Mouse (Mus musculus) thymus, postnatal 10 days (tissue): ENCODE results near the gene Vangl2.

ENCODE experiments used
- DNase-seq, 2 experiments: peaks; one replicate each; pipeline ENCODE4 v3.0.0; 2021; ENCODE audit warnings: low spot score in 2 of 2

Gene Vangl2

DNA sequence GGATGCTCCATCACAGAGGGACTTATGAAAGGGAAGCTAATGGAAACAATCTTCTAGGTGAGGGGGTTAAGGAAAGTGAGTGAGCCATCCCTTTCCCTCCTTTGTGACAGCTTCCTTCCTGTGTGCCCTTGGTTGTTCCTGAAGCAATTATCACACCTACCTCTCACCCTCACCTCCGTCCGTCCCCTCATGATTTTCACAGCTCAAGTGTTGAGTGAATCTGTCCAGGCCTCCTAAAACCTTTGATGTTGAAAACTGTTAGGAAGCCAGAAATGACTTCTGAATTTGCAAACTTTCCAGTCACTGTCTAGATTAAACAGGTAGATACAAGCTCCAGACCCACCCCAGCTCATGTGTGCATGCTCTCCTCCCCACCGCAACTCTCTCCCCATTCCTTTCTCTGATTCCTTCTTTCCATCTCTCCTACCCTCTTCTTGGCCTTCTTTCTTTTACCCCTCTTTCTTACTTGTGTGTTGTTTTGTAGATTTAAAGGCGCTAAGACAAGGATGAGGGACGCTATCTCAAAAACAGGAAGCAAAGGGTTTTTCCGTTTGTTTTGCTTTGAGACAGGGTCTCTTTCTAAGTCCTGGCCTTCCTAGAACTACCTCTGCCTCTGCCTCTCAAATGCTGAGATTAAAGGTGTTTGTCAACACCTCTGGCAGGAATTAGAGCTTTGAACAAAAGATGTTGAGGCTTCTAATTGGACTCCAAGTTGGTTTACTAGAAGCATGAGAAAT, 62.0 kb downstream of the Vangl2 start:
- DNase-seq, result no peak

GRCm38 (mm10) chr1:171963613-171964012, 64.6 kb downstream of the Vangl2 start:
- DNase-seq, result no peak

GRCm38 (mm10) chr1:171961704-171962103, 66.5 kb downstream of the Vangl2 start:
- DNase-seq, result peak; percentile 61 to 72

- DNase-seq, result no peak
Observed at GRCm38 (mm10) chr1:171960726-171961125, 67.5 kb downstream of the Vangl2 start.

- DNase-seq, result no peak
Observed at GRCm38 (mm10) chr1:171957411-171957810, 70.8 kb downstream of the Vangl2 start.

DNA sequence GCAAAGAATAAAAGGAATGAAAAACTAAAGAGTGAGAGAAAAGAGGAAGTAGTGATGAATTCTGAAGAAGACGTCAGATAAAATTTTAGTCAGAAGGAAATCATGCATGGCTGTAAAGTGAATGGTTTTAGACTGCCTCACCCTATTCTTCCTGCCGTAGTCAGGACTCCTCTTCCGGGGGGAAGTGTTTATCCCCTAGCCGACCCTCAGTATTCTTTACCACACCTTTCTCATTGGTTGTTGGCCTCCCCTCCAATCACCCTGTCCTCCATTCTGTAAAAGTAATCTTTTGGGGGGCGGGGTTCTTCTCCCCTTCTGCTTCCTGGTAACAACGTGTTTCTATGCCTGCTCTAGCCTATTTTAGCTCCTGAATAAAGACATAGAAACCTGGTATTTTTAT, 73.2 kb downstream of the Vangl2 start:
- peak in 1 of 2 experiments; percentile 25 for DNase-seq
